Mouse (Mus musculus) heart, adult 10 weeks (tissue): Measurements from ENCODE around the gene Ppp1r15b. TPM values are rescaled to one million over a fixed set of nuclear protein-coding genes. Genes with fewer than 3 reads are reported as not detected.

Experiments used
- polyA plus RNA-seq: library from polyadenylated mRNA; stranded (reverse); fragments of 350-450 nt; fragmentation: Illumina TruSeq; extraction: RNeasy Lipid Tissue Mini Kit (QIAGEN cat#74804); gene quantifications from one replicate; pipeline ENCODE4 v1.2.3, GENCODE M21; 2014; ENCODE audit warnings: low read depth, low replicate concordance

Ppp1r15b gene
- 15.2 TPM for polyA plus RNA-seq

DNA sequence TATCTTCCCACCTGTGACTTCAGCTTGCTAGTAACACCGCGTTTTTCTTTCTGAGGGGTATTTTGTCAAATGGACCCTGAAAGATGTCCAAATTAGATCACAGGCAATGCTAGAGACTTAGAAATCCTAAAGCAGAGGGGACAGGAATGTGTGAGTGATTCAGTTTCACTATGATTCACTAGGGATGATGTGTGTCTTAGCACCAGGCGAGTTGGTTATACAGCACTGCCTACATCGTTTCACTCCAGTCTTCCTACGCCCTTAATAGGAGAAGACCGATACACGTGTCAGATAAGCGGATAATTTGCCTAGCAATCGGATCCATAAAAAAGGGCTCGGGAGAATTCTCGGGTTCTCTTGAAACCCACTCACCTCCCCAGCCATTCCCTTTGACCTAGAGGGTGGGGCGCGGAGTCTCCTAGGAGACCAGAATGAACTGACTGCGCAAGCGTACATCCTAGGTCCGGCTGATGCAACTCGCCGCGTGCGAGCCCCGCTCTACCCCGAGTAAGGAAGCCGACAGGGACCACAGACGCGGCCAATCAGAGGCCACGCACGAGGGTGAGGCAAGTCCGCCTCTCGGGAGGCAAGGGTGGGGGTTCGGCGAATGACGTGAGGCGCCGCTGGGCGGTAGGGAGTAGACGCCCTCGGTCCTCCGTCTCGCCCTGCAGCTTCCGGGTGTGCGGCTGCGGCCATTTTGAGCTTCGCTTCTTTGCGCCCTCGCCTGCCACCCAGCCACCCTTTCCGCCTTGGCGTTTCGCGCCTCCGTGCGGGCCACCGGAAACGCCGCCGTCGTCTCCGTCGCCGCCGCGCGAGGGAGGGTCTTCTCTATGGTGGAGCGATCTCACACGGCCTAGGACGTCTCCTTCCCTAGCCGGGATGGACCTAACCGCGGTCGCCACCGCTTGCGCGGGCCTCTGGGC is at the start of gene Ppp1r15b:
Gene Ppp1r15b (plus strand): TSS at position 506 of the 923 bp plus-strand sequence.

DNA sequence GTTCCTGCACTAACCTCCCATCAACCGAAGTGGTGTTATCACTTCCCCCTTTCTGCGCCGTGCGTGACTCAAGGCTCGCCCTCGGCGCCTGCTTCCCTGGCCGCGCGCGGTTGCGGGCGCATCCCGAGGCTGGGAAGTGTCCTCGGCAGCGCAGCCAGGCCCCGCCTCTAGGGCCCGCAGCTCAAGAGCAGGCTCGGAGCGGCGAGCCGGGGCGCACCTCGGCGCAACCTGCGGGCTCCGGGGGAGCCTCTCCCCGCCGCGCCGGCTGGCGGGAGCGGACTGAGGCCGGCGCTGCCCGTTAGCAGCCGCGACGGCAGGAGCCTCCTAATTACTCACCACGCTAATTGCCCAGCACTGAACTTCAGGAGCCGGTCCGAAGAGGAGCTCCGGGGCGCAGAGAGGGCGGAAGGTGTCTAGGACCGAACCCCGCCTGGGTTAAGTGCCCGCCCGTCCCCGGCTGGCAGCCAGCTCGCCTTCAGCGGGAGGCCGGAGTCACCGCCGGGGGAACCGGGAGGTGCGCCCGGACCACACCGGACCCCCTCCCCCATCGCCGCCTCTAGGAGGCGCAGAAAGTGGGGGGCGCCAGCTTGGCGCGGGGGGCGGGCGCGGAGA is 33.0 kb downstream of the Ppp1r15b start, which contains the start of gene Plekha6:
Gene Plekha6 (plus strand): TSS at position 391 of the 612 bp plus-strand sequence.

Other genes starting within 250 kb of the Ppp1r15b start
- 37.5 TPM for gene Mdm4, start 100.6 kb upstream of the Ppp1r15b start, polyA plus RNA-seq
- gene Pik3c2b, start 85.5 kb upstream of the Ppp1r15b start, polyA plus RNA-seq, result 12.1 TPM
- 66.6 TPM for gene Plekha6, start 33.1 kb downstream of the Ppp1r15b start, polyA plus RNA-seq
- gene Golt1a, start 178.7 kb downstream of the Ppp1r15b start, polyA plus RNA-seq, result not detected
- not detected for gene Kiss1, start 190.7 kb downstream of the Ppp1r15b start, polyA plus RNA-seq
- 0.47 TPM for gene Ren1, start 219.4 kb downstream of the Ppp1r15b start, polyA plus RNA-seq
- 1.0 TPM for gene Etnk2, start 232.4 kb downstream of the Ppp1r15b start, polyA plus RNA-seq